Mouse (Mus musculus): ENCODE results near the gene Olfr1024.

Gene Olfr1024

DNA sequence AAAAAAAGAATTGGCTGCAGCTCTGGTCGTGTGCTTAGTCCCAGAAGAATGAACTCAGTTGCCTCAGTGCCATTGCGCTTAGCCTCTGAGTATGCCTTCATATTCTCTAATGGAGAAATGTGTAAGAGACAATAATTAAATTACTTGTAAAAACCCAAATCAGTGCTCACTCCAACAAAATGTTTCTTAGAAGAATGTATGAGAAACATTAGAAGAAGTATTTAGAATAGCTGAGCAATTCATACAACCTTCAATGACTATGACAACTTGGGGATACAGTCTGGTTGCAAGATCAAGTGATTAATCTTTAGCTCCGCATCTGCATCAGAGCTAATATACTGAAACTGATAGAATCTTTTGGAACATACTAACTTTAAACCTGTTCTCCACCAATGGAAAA lies at the start of gene Olfr1024:
Gene Olfr1024 (minus strand): TSS at position 101 of the 400 bp plus-strand sequence.
- no peak for DNase-seq (ENCODE audit: low read depth, low spot score)

DNA sequence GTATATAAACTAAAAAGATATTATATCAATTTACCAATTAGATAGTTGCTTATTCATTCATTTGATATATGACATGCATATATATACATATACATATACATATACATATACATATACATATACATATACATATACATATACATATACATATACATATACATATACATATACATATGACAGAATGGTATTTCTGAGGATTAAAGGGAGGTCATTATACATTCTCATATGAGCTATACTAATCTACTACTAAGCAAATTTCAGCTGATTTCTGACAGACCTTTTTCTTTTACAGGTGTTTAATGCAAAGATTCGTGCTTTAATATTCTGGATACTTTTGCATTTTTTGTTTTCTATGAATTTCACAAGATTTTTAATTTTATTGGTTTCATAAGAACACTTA lies 45.3 kb upstream of the Olfr1024 start, which contains the start of gene Olfr1028:
Gene Olfr1028 (plus strand): TSS at position 301 of the 400 bp plus-strand sequence.
- no peak for DNase-seq (ENCODE audit: low read depth, low spot score)

DNA sequence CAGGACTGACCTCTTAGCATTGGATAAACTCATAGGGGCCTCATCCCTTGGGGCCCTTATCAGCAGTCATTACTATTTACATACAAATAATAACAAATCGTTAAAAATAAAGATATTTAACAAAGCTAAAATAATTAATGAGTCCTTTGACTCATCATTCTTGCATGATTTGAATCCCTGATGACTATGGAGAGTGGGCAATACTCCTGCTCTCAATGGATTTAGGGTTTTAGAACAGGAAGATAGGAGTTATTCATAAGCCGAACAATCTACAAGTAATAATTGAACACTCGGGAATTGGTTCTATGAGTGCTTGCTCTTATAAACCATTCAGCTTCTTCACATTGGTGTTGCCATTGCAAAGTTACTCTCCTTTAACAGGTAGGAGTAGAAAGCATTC lies 16.4 kb upstream of the Olfr1024 start, which contains the start of gene Olfr1026:
Gene Olfr1026 (plus strand): TSS at position 301 of the 400 bp plus-strand sequence.
- no peak for DNase-seq (ENCODE audit: low read depth, low spot score)

DNA sequence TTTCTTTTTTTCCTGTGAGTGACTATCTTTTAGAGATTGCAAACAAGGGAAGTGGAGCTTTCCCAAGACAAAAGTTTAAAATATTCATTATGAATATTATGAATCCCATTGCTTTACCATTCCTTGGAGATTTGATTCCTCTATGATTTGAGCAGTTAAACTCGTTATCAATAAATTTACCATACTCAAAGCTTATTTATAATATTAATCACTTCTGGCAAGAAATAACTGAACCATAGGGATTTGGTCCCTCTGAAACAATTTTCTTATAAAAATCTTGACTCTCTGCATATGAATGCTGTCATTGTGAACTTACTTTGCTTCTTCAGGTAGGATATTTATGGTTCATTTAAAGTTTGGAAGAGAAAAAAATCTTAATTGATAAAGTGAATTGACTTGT lies 10.0 kb upstream of the Olfr1024 start, which contains the start of gene Olfr1025-ps1:
Gene Olfr1025-ps1 (plus strand): TSS at position 301 of the 400 bp plus-strand sequence.
- DNase-seq (ENCODE audit: low read depth, low spot score): no peak

DNA sequence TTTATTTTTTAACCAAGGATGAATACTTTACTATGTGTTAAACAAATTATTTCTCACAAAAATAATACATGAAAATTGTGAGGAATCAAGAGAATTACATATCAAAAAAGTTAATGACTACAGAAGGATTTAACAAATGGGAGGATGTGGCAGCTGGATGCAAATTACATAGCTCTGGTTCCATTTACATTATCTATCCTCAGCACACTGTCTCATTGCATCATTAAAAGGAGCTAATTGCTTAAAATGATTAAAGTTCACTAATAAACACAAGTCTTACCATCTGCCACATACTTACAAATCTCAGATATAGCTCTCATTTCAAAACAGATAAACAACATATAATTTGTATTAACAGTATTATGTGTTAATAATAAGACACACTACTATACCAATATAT lies 8.3 kb upstream of the Olfr1024 start:
- no peak for DNase-seq (ENCODE audit: low read depth, low spot score)

DNA sequence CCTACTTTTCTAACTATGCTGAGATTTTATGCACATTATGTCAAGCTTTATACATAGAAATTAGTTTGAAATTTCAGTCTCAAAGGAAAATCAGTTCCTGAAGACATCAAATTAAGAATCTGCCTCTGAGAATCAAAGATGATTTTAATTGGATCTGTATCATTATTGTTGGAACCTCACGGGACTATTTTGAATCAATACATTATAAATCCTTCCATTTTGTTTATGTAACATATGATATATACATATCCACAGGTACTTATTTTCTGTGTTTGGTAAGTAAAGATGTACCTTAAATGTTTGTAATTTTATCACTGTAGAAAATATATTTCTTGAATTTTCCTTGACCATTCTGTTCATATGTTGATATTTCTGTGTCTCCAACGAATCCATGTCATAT lies 19.5 kb downstream of the Olfr1024 start, which contains the start of gene Olfr1023:
Gene Olfr1023 (plus strand): TSS at position 301 of the 400 bp plus-strand sequence.
- no peak for DNase-seq (ENCODE audit: low read depth, low spot score)

DNA sequence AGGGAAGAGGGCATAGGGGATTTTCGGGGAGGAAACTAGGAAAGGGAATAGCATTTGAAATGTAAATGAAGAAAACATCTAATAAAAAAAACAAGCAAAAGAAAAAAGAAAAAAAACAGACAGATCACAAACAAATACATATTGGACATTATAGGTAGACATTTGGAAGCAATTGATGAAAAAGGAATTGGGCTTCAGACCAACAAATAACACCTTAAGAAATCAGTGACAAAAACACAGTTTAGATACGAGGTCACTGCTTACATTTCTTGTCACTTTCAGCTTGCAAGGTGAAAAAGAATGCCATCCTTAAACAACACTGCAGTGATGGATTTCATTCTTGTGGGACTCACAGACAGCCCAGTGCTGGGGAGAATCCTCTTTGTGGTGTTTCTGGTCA lies 36.6 kb downstream of the Olfr1024 start, which contains the start of gene Olfr1022:
Gene Olfr1022 (plus strand): TSS at position 301 of the 400 bp plus-strand sequence.
- no peak for DNase-seq (ENCODE audit: low read depth, low spot score)
